20 mouse cellular contexts compared by ENCODE assay signal in the genomic region with DNA sequence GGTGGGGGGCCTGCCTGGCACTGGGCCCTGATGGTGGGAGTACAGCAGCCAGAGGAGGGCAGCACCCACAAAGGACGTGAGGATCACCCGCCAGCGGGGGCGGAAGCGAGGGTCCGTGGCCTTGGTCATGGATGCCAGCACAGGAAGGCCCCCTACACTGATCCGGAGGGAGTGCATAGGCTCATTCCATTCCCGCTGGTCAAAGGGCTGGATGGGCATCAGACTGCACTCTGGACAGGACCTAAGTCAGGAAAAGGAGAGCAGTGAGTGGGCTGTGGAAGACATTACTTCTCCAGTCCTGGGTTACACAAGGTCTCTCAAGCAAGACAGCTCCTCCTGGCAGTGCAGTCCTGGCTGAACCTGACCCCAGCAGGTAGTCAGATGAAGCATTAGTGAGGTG. TPM values are rescaled to one million over a fixed set of nuclear protein-coding genes. Genes with fewer than 3 reads are reported as not detected.
DNase-seq lines count a peak whose midpoint lies in the region; ATAC-seq and TF ChIP-seq lines count a peak whose summit lies in the region.
"Had no signal": no experiment of that assay in that cellular context is flagged by ENCODE, and none has a peak within 500 bp of the region (broad histone marks: within the 10 kb centered on the region; RNA-seq: fewer than 3 reads in every experiment).

No protein-coding gene starts in this region.

- H3K4me2 ChIP-seq in kidney, postnatal 0 days (ENCODE audit: low read length) = no peak overlapping the region
- H3K4me2 ChIP-seq in hindbrain, embryonic 12.5 days (replicated peaks) = no peak overlapping the region
- H3K4me2 ChIP-seq: embryonic facial prominence, embryonic 12.5 days; forebrain, embryonic 13.5 days; midbrain, embryonic 12.5 days had no signal

- peak; percentile 73 for DNase-seq in kidney, adult 11 months
- no peak for DNase-seq in kidney, adult 18-20 months
- peak; percentile 64 for DNase-seq in kidney, adult 2 months
- DNase-seq in kidney, postnatal 0 days (ENCODE audit: low spot score) = peak; percentile 76
- no peak for DNase-seq in cerebellum, adult 2 months
- DNase-seq in lung, postnatal 36 days = no peak
- DNase-seq: adrenal gland, postnatal 25 days; cerebellum, postnatal 10 days; gastrocnemius, adult 2 months; layer of hippocampus, postnatal 36 days; lung, adult 18-20 months; lung, postnatal 14 days; thymus, postnatal 36 days had no signal

- 46% methylated on average over 8 of the region's 8 CpGs for WGBS in kidney, adult 2 months
- 43% methylated on average over 8 of the region's 8 CpGs for WGBS in kidney, postnatal 0 days
- WGBS in small intestine, adult 2 months = 71% methylated on average over 8 of the region's 8 CpGs
- 92% methylated on average over 8 of the region's 8 CpGs for WGBS in hindbrain, embryonic 12.5 days
- WGBS in cerebellum, adult 2 months = 82% methylated on average over 8 of the region's 8 CpGs

- H3K4me1 ChIP-seq in kidney, adult 2 months (ENCODE audit: control insufficient read depth, insufficient read depth, low read length) = peaks cover 50% of the 10 kb centered on the region
- H3K4me1 ChIP-seq in kidney, postnatal 0 days (replicated peaks; ENCODE audit: insufficient read depth, low read length) = peaks cover 11% of the 10 kb centered on the region
- H3K4me1 ChIP-seq in small intestine, adult 2 months (ENCODE audit: control insufficient read depth, insufficient read depth, insufficient read length, low read length) = peaks cover 70% of the 10 kb centered on the region
- 0 out of 2 replicates have a peak, but pooled peaks cover 5% of the 10 kb centered on the region for H3K4me1 ChIP-seq in hindbrain, embryonic 12.5 days
- peaks cover 46% of the 10 kb centered on the region for H3K4me1 ChIP-seq in cerebellum, adult 2 months (ENCODE audit: control insufficient read depth, insufficient read depth, low read length)
- H3K4me1 ChIP-seq: embryonic facial prominence, embryonic 12.5 days; midbrain, embryonic 12.5 days had no signal

- H3K36me3 ChIP-seq in kidney, adult 2 months (ENCODE audit: control insufficient read depth, insufficient read depth, low read length) = peaks cover 4% of the 10 kb centered on the region; the same call in 1 of the 2 replicates
- H3K36me3 ChIP-seq in kidney, postnatal 0 days (ENCODE audit: insufficient read depth, low read length) = peaks cover 21% of the 10 kb centered on the region; the same call in 1 of the 2 replicates
- H3K36me3 ChIP-seq in small intestine, adult 2 months (ENCODE audit: control insufficient read depth, insufficient read depth, low read length) = peaks cover 44% of the 10 kb centered on the region
- H3K36me3 ChIP-seq in hindbrain, embryonic 12.5 days = peaks cover 77% of the 10 kb centered on the region

- H3K9me3 ChIP-seq in kidney, postnatal 0 days (replicated peaks; ENCODE audit: low read length) = no peaks in the 10 kb centered on the region
- no peaks in the 10 kb centered on the region for H3K9me3 ChIP-seq in hindbrain, embryonic 12.5 days (replicated peaks)
- H3K9me3 ChIP-seq: embryonic facial prominence, embryonic 12.5 days; forebrain, embryonic 13.5 days; heart, embryonic 10.5 days; midbrain, embryonic 12.5 days had no signal

- no peak overlapping the region for H3K4me3 ChIP-seq in kidney, adult 2 months (ENCODE audit: insufficient read depth, low read depth, low read length)
- H3K4me3 ChIP-seq in kidney, postnatal 0 days (replicated peaks; ENCODE audit: low read depth, low read length) = no peak overlapping the region
- no peak overlapping the region for H3K4me3 ChIP-seq in small intestine, adult 2 months (ENCODE audit: low read depth, low read length)
- H3K4me3 ChIP-seq in hindbrain, embryonic 12.5 days = no peak overlapping the region
- H3K4me3 ChIP-seq in cerebellum, adult 2 months (replicated peaks; ENCODE audit: insufficient read depth, low read depth, low read length) = no peak overlapping the region
- H3K4me3 ChIP-seq: embryonic facial prominence, embryonic 12.5 days; forebrain, embryonic 13.5 days; gastrocnemius, adult 2 months; heart, embryonic 10.5 days; midbrain, embryonic 12.5 days had no signal

- no peak for TF ChIP-seq CTCF in kidney, adult 2 months (conservative IDR thresholded peaks at IDR 0.05; ENCODE audit: insufficient read depth, insufficient read length, low read depth, low read length)
- TF ChIP-seq CTCF in kidney, postnatal 0 days (IDR thresholded peaks at IDR 0.05; ENCODE audit: low read depth) = peak; percentile 42; the same call in 1 of the 2 replicates
- no peak for TF ChIP-seq CTCF in small intestine, adult 2 months (IDR thresholded peaks at IDR 0.05; ENCODE audit: extremely low read depth, insufficient read length, insufficient replicate concordance, low read depth, low read length)
- no peak for TF ChIP-seq CTCF in cerebellum, adult 2 months (IDR thresholded peaks at IDR 0.05; ENCODE audit: borderline replicate concordance, insufficient read depth, low read depth, low read length)

- H3K27ac ChIP-seq in kidney, adult 2 months (ENCODE audit: insufficient read depth, low read depth, low read length) = 0 out of 2 replicates have a peak overlapping the region, but pooled peaks have one; percentile 1
- peak overlapping the region; percentile 69 for H3K27ac ChIP-seq in kidney, postnatal 0 days
- peak overlapping the region; percentile 99 for H3K27ac ChIP-seq in small intestine, adult 2 months (ENCODE audit: insufficient read depth, low read depth, low read length)
- no peak overlapping the region for H3K27ac ChIP-seq in hindbrain, embryonic 12.5 days
- H3K27ac ChIP-seq in cerebellum, adult 2 months (ENCODE audit: insufficient read depth, low read length) = no peak overlapping the region
- H3K27ac ChIP-seq: embryonic facial prominence, embryonic 12.5 days; forebrain, embryonic 13.5 days; gastrocnemius, adult 2 months; heart, embryonic 10.5 days; midbrain, embryonic 12.5 days had no signal

- no peaks in the 10 kb centered on the region for H3K27me3 ChIP-seq in kidney, adult 2 months (replicated peaks; ENCODE audit: control insufficient read depth, insufficient read depth, low read length)
- H3K27me3 ChIP-seq in kidney, postnatal 0 days (ENCODE audit: insufficient read depth, low read length) = no peaks in the 10 kb centered on the region
- H3K27me3 ChIP-seq in small intestine, adult 2 months (ENCODE audit: control insufficient read depth, insufficient read depth, low read length) = no peaks in the 10 kb centered on the region
- no peaks in the 10 kb centered on the region for H3K27me3 ChIP-seq in hindbrain, embryonic 12.5 days
- no peaks in the 10 kb centered on the region for H3K27me3 ChIP-seq in cerebellum, adult 2 months (ENCODE audit: control insufficient read depth, insufficient read depth, low read length)
- H3K27me3 ChIP-seq: embryonic facial prominence, embryonic 12.5 days; forebrain, embryonic 13.5 days; midbrain, embryonic 12.5 days had no signal

- no peak overlapping the region for H3K9ac ChIP-seq in kidney, postnatal 0 days (ENCODE audit: low read depth, low read length)
- H3K9ac ChIP-seq in hindbrain, embryonic 12.5 days = no peak overlapping the region
- H3K9ac ChIP-seq: embryonic facial prominence, embryonic 12.5 days; forebrain, embryonic 13.5 days; midbrain, embryonic 12.5 days had no signal

- no peak for TF ChIP-seq POLR2A in kidney, adult 2 months (IDR thresholded peaks at IDR 0.05; ENCODE audit: low read depth, low read length)
- TF ChIP-seq POLR2A in small intestine, adult 2 months (IDR thresholded peaks at IDR 0.05; ENCODE audit: low read depth, low read length) = no peak
- no peak for TF ChIP-seq POLR2A in cerebellum, adult 2 months (IDR thresholded peaks at IDR 0.05; ENCODE audit: borderline replicate concordance, insufficient read depth, low read length)

- peak; percentile 81 for ATAC-seq in kidney, postnatal 0 days (replicated peaks; ENCODE audit: low FRiP score, low read depth)
- ATAC-seq in hindbrain, embryonic 12.5 days (ENCODE audit: low FRiP score) = no peak
- ATAC-seq: forebrain, embryonic 13.5 days; hindbrain, embryonic 16.5 days had no signal

RNA-seq across cellular contexts. Expression of a gene that starts 7.6 kb away (rescaled TPM):
- 42.6 and 53.0 TPM in 2 replicates for polyA plus RNA-seq in kidney, adult 2 months (2012; rRNA removed)
- 25.7 and 25.8 TPM in 2 replicates for polyA plus RNA-seq in kidney, postnatal 0 days (2015; fragmentation: Nextera tagmentation; extraction: Ambion mirVana)
- polyA plus RNA-seq in small intestine, adult 2 months (2012; rRNA removed) = 73.6 and 158 TPM in 2 replicates
- polyA plus RNA-seq in hindbrain, embryonic 12.5 days (2016; fragmentation: Nextera tagmentation; extraction: Ambion mirVana) = 28.4 and 31.3 TPM in 2 replicates
- 41.8 and 42.6 TPM in 2 replicates for polyA plus RNA-seq in cerebellum, adult 2 months (2012; rRNA removed)

RNA-seq across cellular contexts. Expression of a gene that starts 9.4 kb away (rescaled TPM):
- 360 and 363 TPM in 2 replicates for polyA plus RNA-seq in kidney, adult 2 months (2012; rRNA removed)
- 68.8 and 80.3 TPM in 2 replicates for polyA plus RNA-seq in kidney, postnatal 0 days (2015; fragmentation: Nextera tagmentation; extraction: Ambion mirVana)
- 372 and 739 TPM in 2 replicates for polyA plus RNA-seq in small intestine, adult 2 months (2012; rRNA removed)
- 2.3 and 3.3 TPM in 2 replicates for polyA plus RNA-seq in hindbrain, embryonic 12.5 days (2016; fragmentation: Nextera tagmentation; extraction: Ambion mirVana)
- 23.6 and 24.9 TPM in 2 replicates for polyA plus RNA-seq in cerebellum, adult 2 months (2012; rRNA removed)

RNA-seq across cellular contexts. Expression of a gene that starts 16.7 kb away (rescaled TPM):
- polyA plus RNA-seq in kidney, adult 2 months (2012; rRNA removed) = 22.8 and 24.2 TPM in 2 replicates
- polyA plus RNA-seq in kidney, postnatal 0 days (2015; fragmentation: Nextera tagmentation; extraction: Ambion mirVana) = 13.0 and 15.0 TPM in 2 replicates
- polyA plus RNA-seq in small intestine, adult 2 months (2012; rRNA removed) = 3.3 and 4.3 TPM in 2 replicates
- 3.0 and 4.4 TPM in 2 replicates for polyA plus RNA-seq in hindbrain, embryonic 12.5 days (2016; fragmentation: Nextera tagmentation; extraction: Ambion mirVana)
- 1.5 and 1.7 TPM in 2 replicates for polyA plus RNA-seq in cerebellum, adult 2 months (2012; rRNA removed)

RNA-seq across cellular contexts. Expression of a gene that starts 55.7 kb away (rescaled TPM):
- 78.7 and 83.3 TPM in 2 replicates for polyA plus RNA-seq in kidney, adult 2 months (2012; rRNA removed)
- 81.0 and 88.4 TPM in 2 replicates for polyA plus RNA-seq in kidney, postnatal 0 days (2015; fragmentation: Nextera tagmentation; extraction: Ambion mirVana)
- 22.6 and 27.7 TPM in 2 replicates for polyA plus RNA-seq in small intestine, adult 2 months (2012; rRNA removed)
- 66.2 and 68.3 TPM in 2 replicates for polyA plus RNA-seq in hindbrain, embryonic 12.5 days (2016; fragmentation: Nextera tagmentation; extraction: Ambion mirVana)
- 119 and 137 TPM in 2 replicates for polyA plus RNA-seq in cerebellum, adult 2 months (2012; rRNA removed)

Comparison
In these comparisons a context has a peak if more than half of its experiments do, and no peak if none do; other contexts are left out.
1. DNase-seq: peak in kidney, adult 11 months (single experiment), kidney, adult 2 months (single experiment) and kidney, postnatal 0 days (single experiment); none in kidney, adult 18-20 months (single experiment), cerebellum, adult 2 months (0 of 2) and lung, postnatal 36 days (single experiment).
2. H3K27ac ChIP-seq: peak in kidney, adult 2 months (single experiment), kidney, postnatal 0 days (single experiment) and small intestine, adult 2 months (single experiment); none in hindbrain, embryonic 12.5 days (single experiment) and cerebellum, adult 2 months (single experiment).